Mouse (Mus musculus): ENCODE results near the gene Zcchc24. TPM values are rescaled to one million over a fixed set of nuclear protein-coding genes. Genes with fewer than 3 reads are reported as not detected.

The Zcchc24 gene
- polyA plus RNA-seq, 1 experiment from 2014 or later: 11.4 TPM

DNA sequence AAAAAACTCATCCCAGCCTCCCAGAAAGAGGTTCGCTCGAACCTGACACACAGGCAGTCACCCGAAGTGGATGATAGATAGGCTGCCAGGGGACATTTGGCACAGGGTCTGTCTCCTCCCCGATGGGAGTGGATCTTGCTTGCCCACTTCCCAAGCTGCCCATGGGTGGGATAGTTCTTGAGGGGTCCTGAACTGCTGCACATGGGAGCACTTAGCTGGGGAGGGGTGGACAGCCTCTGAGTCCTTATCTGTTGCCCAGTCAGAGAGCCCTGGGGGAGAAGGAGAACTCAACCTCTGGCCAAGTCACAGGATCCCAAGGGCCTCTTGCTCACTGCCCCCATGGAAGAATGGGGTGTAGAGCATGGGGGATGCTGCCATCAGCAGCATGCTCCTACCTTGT, 13.3 kb downstream of the Zcchc24 start:
- 54% methylated on average over 4 of the region's 4 CpGs for WGBS
- Histone ChIP-seq H3K4me1 (ENCODE audit: control insufficient read depth, insufficient read depth, low read length) (no peaks in the 10 kb centered on the region), H3K27ac (ENCODE audit: low read depth, low read length) (no peak overlapping the region), H3K9ac (ENCODE audit: low read length) (no peak overlapping the region), H3K9me3 (ENCODE audit: control insufficient read depth, low read length) (no peaks in the 10 kb centered on the region), H3K27me3 (ENCODE audit: control insufficient read depth, insufficient read depth, low read length) (no peaks in the 10 kb centered on the region), H3K4me2 (no peak overlapping the region), H3K4me3 (ENCODE audit: low read depth, low read length) (no peak overlapping the region), H3K36me3 (ENCODE audit: control insufficient read depth, insufficient read depth, low read length) (no peaks in the 10 kb centered on the region)
- DNase-seq (ENCODE audit: low spot score, missing footprints) (no peak), ATAC-seq (ENCODE audit: low FRiP score) (no peak)

- no peaks in the 10 kb centered on the region for H3K36me3 ChIP-seq (ENCODE audit: control insufficient read depth, insufficient read depth, low read length)
- H3K9me3 ChIP-seq (ENCODE audit: control insufficient read depth, low read length): no peaks in the 10 kb centered on the region
- H3K27me3 ChIP-seq (ENCODE audit: control insufficient read depth, insufficient read depth, low read length): no peaks in the 10 kb centered on the region
- H3K4me3 ChIP-seq (ENCODE audit: low read depth, low read length): no peak overlapping the region
- WGBS: 39% methylated on average over 19 of the region's 19 CpGs
- H3K9ac ChIP-seq (ENCODE audit: low read length): no peak overlapping the region
- no peaks in the 10 kb centered on the region for H3K4me1 ChIP-seq (ENCODE audit: control insufficient read depth, insufficient read depth, low read length)
- no peak overlapping the region for H3K27ac ChIP-seq (ENCODE audit: low read depth, low read length)
- H3K4me2 ChIP-seq: no peak overlapping the region
- no peak for DNase-seq (ENCODE audit: low spot score, missing footprints)
- ATAC-seq (ENCODE audit: low FRiP score): no peak
Observed at GRCm38 (mm10) chr14:25754531-25755484, 14.0 kb downstream of the Zcchc24 start.

- ATAC-seq (ENCODE audit: low FRiP score) (no peak), DNase-seq (ENCODE audit: low spot score, missing footprints) (no peak)
- Histone ChIP-seq H3K9ac (ENCODE audit: low read length) (no peak overlapping the region), H3K9me3 (ENCODE audit: control insufficient read depth, low read length) (no peaks in the 10 kb centered on the region), H3K36me3 (ENCODE audit: control insufficient read depth, insufficient read depth, low read length) (no peaks in the 10 kb centered on the region), H3K4me1 (ENCODE audit: control insufficient read depth, insufficient read depth, low read length) (no peaks in the 10 kb centered on the region), H3K27me3 (ENCODE audit: control insufficient read depth, insufficient read depth, low read length) (no peaks in the 10 kb centered on the region), H3K4me3 (ENCODE audit: low read depth, low read length) (no peak overlapping the region), H3K27ac (ENCODE audit: low read depth, low read length) (no peak overlapping the region), H3K4me2 (no peak overlapping the region)
- WGBS: 31% methylated on average over 5 of the region's 5 CpGs
Observed at GRCm38 (mm10) chr14:25753021-25753420, 15.8 kb downstream of the Zcchc24 start.

DNA sequence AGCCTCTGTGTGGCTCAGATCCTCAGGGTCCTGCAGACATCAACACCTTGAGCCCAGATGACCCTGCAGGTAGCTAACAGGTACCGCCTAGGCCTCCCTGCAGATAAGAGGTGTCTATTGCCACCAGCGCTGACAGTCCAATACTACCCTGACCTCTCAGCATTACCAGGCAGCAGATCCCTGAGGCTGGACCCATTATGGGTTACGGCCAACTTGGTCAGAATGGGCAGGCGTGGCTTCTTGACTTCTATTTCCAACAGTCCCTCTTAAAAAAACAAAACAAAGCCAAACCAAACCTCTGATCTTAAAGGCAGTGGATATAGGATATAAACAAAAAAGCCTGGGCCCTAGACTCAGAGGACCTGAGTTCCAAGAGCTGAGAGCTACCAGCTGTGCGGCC, 17.8 kb downstream of the Zcchc24 start:
- no peaks in the 10 kb centered on the region for H3K36me3 ChIP-seq (ENCODE audit: control insufficient read depth, insufficient read depth, low read length)
- 91% methylated on average over 5 of the region's 5 CpGs for WGBS
- ATAC-seq (ENCODE audit: low FRiP score) (no peak), DNase-seq (ENCODE audit: low spot score, missing footprints) (no peak)
- H3K27me3 ChIP-seq (ENCODE audit: control insufficient read depth, insufficient read depth, low read length): no peaks in the 10 kb centered on the region
- no peak overlapping the region for H3K9ac ChIP-seq (ENCODE audit: low read length)
- H3K9me3 ChIP-seq (ENCODE audit: control insufficient read depth, low read length): no peaks in the 10 kb centered on the region
- H3K4me1 ChIP-seq (ENCODE audit: control insufficient read depth, insufficient read depth, low read length): no peaks in the 10 kb centered on the region
- H3K27ac ChIP-seq (ENCODE audit: low read depth, low read length): no peak overlapping the region
- no peak overlapping the region for H3K4me2 ChIP-seq
- H3K4me3 ChIP-seq (ENCODE audit: low read depth, low read length): no peak overlapping the region

GRCm38 (mm10) chr14:25750448-25751015, 18.3 kb downstream of the Zcchc24 start:
- no peak overlapping the region for H3K4me2 ChIP-seq
- DNase-seq (ENCODE audit: low spot score, missing footprints): no peak
- no peak for ATAC-seq (ENCODE audit: low FRiP score)
- H3K4me3 ChIP-seq (ENCODE audit: low read depth, low read length): no peak overlapping the region
- no peaks in the 10 kb centered on the region for H3K36me3 ChIP-seq (ENCODE audit: control insufficient read depth, insufficient read depth, low read length)
- no peak overlapping the region for H3K9ac ChIP-seq (ENCODE audit: low read length)
- no peaks in the 10 kb centered on the region for H3K4me1 ChIP-seq (ENCODE audit: control insufficient read depth, insufficient read depth, low read length)
- no peaks in the 10 kb centered on the region for H3K27me3 ChIP-seq (ENCODE audit: control insufficient read depth, insufficient read depth, low read length)
- whole genome bisulfite sequencing: 96% methylated on average over 2 of the region's 2 CpGs
- no peaks in the 10 kb centered on the region for H3K9me3 ChIP-seq (ENCODE audit: control insufficient read depth, low read length)
- H3K27ac ChIP-seq (ENCODE audit: low read depth, low read length): no peak overlapping the region

- no peak for ATAC-seq (ENCODE audit: low FRiP score)
- H3K27me3 ChIP-seq (ENCODE audit: control insufficient read depth, insufficient read depth, low read length): no peaks in the 10 kb centered on the region
- H3K27ac ChIP-seq (ENCODE audit: low read depth, low read length): no peak overlapping the region
- H3K4me1 ChIP-seq (ENCODE audit: control insufficient read depth, insufficient read depth, low read length): no peaks in the 10 kb centered on the region
- H3K9me3 ChIP-seq (ENCODE audit: control insufficient read depth, low read length): no peaks in the 10 kb centered on the region
- WGBS: 51% methylated on average over 13 of the region's 13 CpGs
- no peak overlapping the region for H3K4me3 ChIP-seq (ENCODE audit: low read depth, low read length)
- H3K9ac ChIP-seq (ENCODE audit: low read length): no peak overlapping the region
- no peaks in the 10 kb centered on the region for H3K36me3 ChIP-seq (ENCODE audit: control insufficient read depth, insufficient read depth, low read length)
- DNase-seq (ENCODE audit: low spot score, missing footprints): no peak
- H3K4me2 ChIP-seq: no peak overlapping the region
Observed at GRCm38 (mm10) chr14:25749143-25749909, 19.5 kb downstream of the Zcchc24 start.

DNA sequence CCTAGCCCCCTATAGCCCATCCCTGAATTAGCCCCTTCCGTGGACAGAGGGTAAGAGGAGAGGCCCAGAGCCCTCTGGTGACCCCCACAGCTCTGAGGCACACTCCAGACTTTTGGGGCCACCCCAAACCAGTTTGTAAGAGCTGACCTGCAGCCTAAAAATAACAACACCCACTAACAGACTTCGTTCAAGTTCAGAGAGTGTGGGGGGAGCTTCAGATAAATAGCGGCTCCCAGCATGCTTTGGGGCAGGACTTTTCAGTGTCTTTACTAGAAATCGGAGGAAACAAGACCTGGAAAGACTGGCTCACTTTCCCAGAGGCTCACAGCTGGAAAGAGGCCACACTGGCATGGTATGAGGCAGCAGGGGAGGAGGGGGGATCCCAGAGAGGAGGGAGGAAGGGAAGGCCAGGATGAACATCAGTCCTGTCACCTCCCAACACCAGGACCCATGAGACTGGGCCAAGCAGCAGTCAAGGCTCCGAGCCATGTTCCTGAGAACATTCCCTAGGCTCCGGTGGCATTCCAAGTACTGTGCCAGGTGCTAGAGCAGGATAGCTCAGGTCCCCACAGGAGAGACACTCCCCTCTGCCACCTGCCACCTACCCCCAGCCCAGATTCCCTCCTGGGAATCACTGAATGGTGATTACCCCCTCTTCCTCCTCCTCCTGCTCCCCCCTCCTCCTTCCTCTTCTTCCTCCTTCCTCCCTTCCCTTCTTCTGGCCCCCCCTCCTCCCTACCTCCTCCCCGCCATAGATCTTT, 20.7 kb downstream of the Zcchc24 start:
- no peak overlapping the region for H3K27ac ChIP-seq (ENCODE audit: low read depth, low read length)
- 78% methylated on average over 7 of the region's 7 CpGs for WGBS
- no peak overlapping the region for H3K4me2 ChIP-seq
- ATAC-seq (ENCODE audit: low FRiP score) (no peak), DNase-seq (ENCODE audit: low spot score, missing footprints) (no peak)
- no peaks in the 10 kb centered on the region for H3K27me3 ChIP-seq (ENCODE audit: control insufficient read depth, insufficient read depth, low read length)
- H3K9me3 ChIP-seq (ENCODE audit: control insufficient read depth, low read length): no peaks in the 10 kb centered on the region
- no peak overlapping the region for H3K4me3 ChIP-seq (ENCODE audit: low read depth, low read length)
- no peaks in the 10 kb centered on the region for H3K4me1 ChIP-seq (ENCODE audit: control insufficient read depth, insufficient read depth, low read length)
- no peaks in the 10 kb centered on the region for H3K36me3 ChIP-seq (ENCODE audit: control insufficient read depth, insufficient read depth, low read length)
- H3K9ac ChIP-seq (ENCODE audit: low read length): no peak overlapping the region

- Histone ChIP-seq H3K9me3 (ENCODE audit: control insufficient read depth, low read length) (no peaks in the 10 kb centered on the region), H3K9ac (ENCODE audit: low read length) (no peak overlapping the region), H3K36me3 (ENCODE audit: control insufficient read depth, insufficient read depth, low read length) (no peaks in the 10 kb centered on the region), H3K27ac (ENCODE audit: low read depth, low read length) (no peak overlapping the region), H3K4me3 (ENCODE audit: low read depth, low read length) (no peak overlapping the region), H3K4me1 (ENCODE audit: control insufficient read depth, insufficient read depth, low read length) (no peaks in the 10 kb centered on the region), H3K4me2 (no peak overlapping the region), H3K27me3 (ENCODE audit: control insufficient read depth, insufficient read depth, low read length) (no peaks in the 10 kb centered on the region)
- 85% methylated on average over 21 of the region's 21 CpGs for WGBS
- DNase-seq (ENCODE audit: low spot score, missing footprints): no peak
- no peak for ATAC-seq (ENCODE audit: low FRiP score)
Observed at GRCm38 (mm10) chr14:25746971-25747945, 21.6 kb downstream of the Zcchc24 start.
